Mouse (Mus musculus) kidney, adult 9 months (tissue): ENCODE data around the gene B3galt2.
"Not testable (repeated sequence)": the region's sequence is repeated elsewhere in the genome, so short reads cannot be mapped to it uniquely, and the experiment has no call there.

Source experiments
- DNase-seq: peaks from one replicate; pipeline ENCODE4 v3.0.0; 2022

The B3galt2 gene

GRCm38 (mm10) chr1:143640650-143641407, at the start of gene B3galt2:
Gene B3galt2, plus strand, starts transcription at chr1:143640664.
- DNase-seq = peak; percentile 6

- no peak for DNase-seq
Measured at GRCm38 (mm10) chr1:143596864-143597263, 43.6 kb upstream of the B3galt2 start.

- no peak for DNase-seq
Measured at GRCm38 (mm10) chr1:143608911-143609310, 31.6 kb upstream of the B3galt2 start.

GRCm38 (mm10) chr1:143612901-143613300, 27.6 kb upstream of the B3galt2 start:
- DNase-seq = no peak

- DNase-seq = no peak
Measured at GRCm38 (mm10) chr1:143619760-143620159, 20.7 kb upstream of the B3galt2 start.

- no peak for DNase-seq
Measured at GRCm38 (mm10) chr1:143621930-143622329, 18.5 kb upstream of the B3galt2 start.

GRCm38 (mm10) chr1:143622634-143623033, 17.8 kb upstream of the B3galt2 start:
- DNase-seq = no peak

- no peak for DNase-seq
Measured at GRCm38 (mm10) chr1:143631337-143631736, 9.1 kb upstream of the B3galt2 start.

- no peak for DNase-seq
Measured at GRCm38 (mm10) chr1:143632361-143632760, 8.1 kb upstream of the B3galt2 start.

GRCm38 (mm10) chr1:143632854-143633587, 7.4 kb upstream of the B3galt2 start:
- no peak for DNase-seq

GRCm38 (mm10) chr1:143644221-143644620, 3.8 kb downstream of the B3galt2 start:
- peak; percentile 26 for DNase-seq

GRCm38 (mm10) chr1:143645386-143645785, 4.9 kb downstream of the B3galt2 start:
- DNase-seq = no peak

- DNase-seq = no peak
Measured at GRCm38 (mm10) chr1:143646219-143646618, 5.8 kb downstream of the B3galt2 start.

- DNase-seq = no peak
Measured at GRCm38 (mm10) chr1:143650317-143650716, 9.9 kb downstream of the B3galt2 start.

- no peak for DNase-seq
Measured at GRCm38 (mm10) chr1:143653646-143654045, 13.2 kb downstream of the B3galt2 start.

GRCm38 (mm10) chr1:143663197-143663596, 22.7 kb downstream of the B3galt2 start:
- DNase-seq = peak; percentile 10

GRCm38 (mm10) chr1:143664786-143665185, 24.3 kb downstream of the B3galt2 start:
- DNase-seq = not testable (repeated sequence)

- DNase-seq = no peak
Measured at GRCm38 (mm10) chr1:143675734-143676361, 35.4 kb downstream of the B3galt2 start.

- peak; percentile 69 for DNase-seq
Measured at GRCm38 (mm10) chr1:143681108-143681507, 40.6 kb downstream of the B3galt2 start.

GRCm38 (mm10) chr1:143684849-143685248, 44.4 kb downstream of the B3galt2 start:
- no peak for DNase-seq

- no peak for DNase-seq
Measured at GRCm38 (mm10) chr1:143701736-143702135, 61.3 kb downstream of the B3galt2 start.

GRCm38 (mm10) chr1:143702141-143702740, 61.8 kb downstream of the B3galt2 start:
- peak; percentile 57 for DNase-seq

- DNase-seq = peak; percentile 92
Measured at GRCm38 (mm10) chr1:143702741-143703262, 62.3 kb downstream of the B3galt2 start, which contains the start of gene Cdc73. Gene Cdc73, minus strand, starts transcription at chr1:143702893.
